Mouse (Mus musculus): Measurements from ENCODE around the gene Kifap3.
"Not testable (repeated sequence)": the region's sequence is repeated elsewhere in the genome, so short reads cannot be mapped to it uniquely, and the experiment has no call there.

Gene Kifap3

GRCm38 (mm10) chr1:163779336-163780115 is at the start of gene Kifap3:
Gene Kifap3, plus strand, starts transcription at chr1:163779583.
- peak; percentile 99 for DNase-seq (ENCODE audit: low read depth)

GRCm38 (mm10) chr1:163731166-163731565 is 48.2 kb upstream of the Kifap3 start:
- DNase-seq (ENCODE audit: low read depth) = not testable (repeated sequence)

GRCm38 (mm10) chr1:163736441-163737238 is 42.7 kb upstream of the Kifap3 start:
- no peak for DNase-seq (ENCODE audit: low read depth)

GRCm38 (mm10) chr1:163737239-163737533 is 42.2 kb upstream of the Kifap3 start:
- no peak for DNase-seq (ENCODE audit: low read depth)

GRCm38 (mm10) chr1:163751360-163751992 is 27.9 kb upstream of the Kifap3 start:
- no peak for DNase-seq (ENCODE audit: low read depth)

- DNase-seq (ENCODE audit: low read depth) = no peak
Measured at GRCm38 (mm10) chr1:163757462-163758207, 21.7 kb upstream of the Kifap3 start.

- not testable (repeated sequence) for DNase-seq (ENCODE audit: low read depth)
Measured at GRCm38 (mm10) chr1:163783577-163783976, 4.2 kb downstream of the Kifap3 start.

- no peak for DNase-seq (ENCODE audit: low read depth)
Measured at GRCm38 (mm10) chr1:163821365-163821764, 42.0 kb downstream of the Kifap3 start.

- no peak for DNase-seq (ENCODE audit: low read depth)
Measured at GRCm38 (mm10) chr1:163829482-163829881, 50.1 kb downstream of the Kifap3 start.

GRCm38 (mm10) chr1:163834066-163834465 is 54.7 kb downstream of the Kifap3 start:
- peak; percentile 78 for DNase-seq (ENCODE audit: low read depth)

- peak; percentile 96 for DNase-seq (ENCODE audit: low read depth)
Measured at GRCm38 (mm10) chr1:163835062-163835461, 55.7 kb downstream of the Kifap3 start.

- not testable (repeated sequence) for DNase-seq (ENCODE audit: low read depth)
Measured at GRCm38 (mm10) chr1:163838482-163838881, 59.1 kb downstream of the Kifap3 start.

GRCm38 (mm10) chr1:163840555-163840954 is 61.2 kb downstream of the Kifap3 start:
- DNase-seq (ENCODE audit: low read depth) = no peak

- peak; percentile 42 for DNase-seq (ENCODE audit: low read depth)
Measured at GRCm38 (mm10) chr1:163842238-163842637, 62.9 kb downstream of the Kifap3 start.

- DNase-seq (ENCODE audit: low read depth) = no peak
Measured at GRCm38 (mm10) chr1:163843899-163844298, 64.5 kb downstream of the Kifap3 start.

- no peak for DNase-seq (ENCODE audit: low read depth)
Measured at GRCm38 (mm10) chr1:163852884-163853560, 73.6 kb downstream of the Kifap3 start.

- no peak for DNase-seq (ENCODE audit: low read depth)
Measured at GRCm38 (mm10) chr1:163858420-163858819, 79.0 kb downstream of the Kifap3 start.

- DNase-seq (ENCODE audit: low read depth) = no peak
Measured at GRCm38 (mm10) chr1:163861538-163861937, 82.2 kb downstream of the Kifap3 start.

GRCm38 (mm10) chr1:163873158-163873557 is 93.8 kb downstream of the Kifap3 start:
- no peak for DNase-seq (ENCODE audit: low read depth)

GRCm38 (mm10) chr1:163889629-163890028 is 110.2 kb downstream of the Kifap3 start:
- no peak for DNase-seq (ENCODE audit: low read depth)

GRCm38 (mm10) chr1:163893294-163893693 is 113.9 kb downstream of the Kifap3 start:
- DNase-seq (ENCODE audit: low read depth) = no peak

Data from 416B (cell line).